Mouse (Mus musculus) right cerebral cortex, postnatal 14 days (tissue): ENCODE results near the gene Adm2.

Experiments used
- DNase-seq: peaks from one replicate; pipeline ENCODE4 v3.0.0; 2022

The Adm2 gene

DNA sequence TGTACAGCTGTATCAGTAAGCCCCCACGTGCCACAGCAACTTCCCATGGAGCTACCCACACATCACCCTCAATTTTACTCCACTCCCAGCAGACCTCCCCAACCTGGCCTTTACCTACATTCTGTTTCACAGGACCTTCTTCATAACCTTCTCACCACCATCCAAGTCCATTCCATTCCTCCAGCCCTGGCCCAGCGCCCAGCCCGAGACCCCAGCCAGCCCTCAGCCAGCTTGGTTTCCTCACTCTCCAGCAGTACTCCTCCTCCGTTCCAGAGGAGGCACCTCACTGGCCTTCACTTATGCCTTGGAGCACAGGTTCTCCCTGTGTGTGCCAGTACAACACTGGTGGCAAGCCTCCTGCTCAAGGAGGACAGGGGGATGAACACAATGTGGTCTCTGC lies 9.2 kb upstream of the Adm2 start:
- DNase-seq = no peak

DNA sequence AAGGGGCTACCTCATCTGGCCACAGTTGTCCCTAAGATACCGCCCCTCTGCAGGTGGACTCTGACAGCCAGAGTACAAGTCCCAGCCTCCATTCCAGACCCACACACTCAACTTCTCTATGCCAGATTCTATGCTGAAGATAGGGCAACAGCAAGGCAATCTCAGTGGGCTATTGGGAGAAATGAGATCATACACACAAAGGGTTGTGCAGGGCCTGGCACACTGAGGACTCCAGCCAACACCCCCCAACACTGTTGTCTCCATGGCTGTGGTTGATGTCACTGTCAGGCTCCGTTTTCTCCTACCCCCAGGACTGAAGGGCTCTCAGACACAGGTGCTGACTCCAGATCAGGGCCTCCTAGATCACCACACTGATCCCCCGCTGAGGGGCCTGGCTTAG lies 8.4 kb upstream of the Adm2 start:
- no peak for DNase-seq

DNA sequence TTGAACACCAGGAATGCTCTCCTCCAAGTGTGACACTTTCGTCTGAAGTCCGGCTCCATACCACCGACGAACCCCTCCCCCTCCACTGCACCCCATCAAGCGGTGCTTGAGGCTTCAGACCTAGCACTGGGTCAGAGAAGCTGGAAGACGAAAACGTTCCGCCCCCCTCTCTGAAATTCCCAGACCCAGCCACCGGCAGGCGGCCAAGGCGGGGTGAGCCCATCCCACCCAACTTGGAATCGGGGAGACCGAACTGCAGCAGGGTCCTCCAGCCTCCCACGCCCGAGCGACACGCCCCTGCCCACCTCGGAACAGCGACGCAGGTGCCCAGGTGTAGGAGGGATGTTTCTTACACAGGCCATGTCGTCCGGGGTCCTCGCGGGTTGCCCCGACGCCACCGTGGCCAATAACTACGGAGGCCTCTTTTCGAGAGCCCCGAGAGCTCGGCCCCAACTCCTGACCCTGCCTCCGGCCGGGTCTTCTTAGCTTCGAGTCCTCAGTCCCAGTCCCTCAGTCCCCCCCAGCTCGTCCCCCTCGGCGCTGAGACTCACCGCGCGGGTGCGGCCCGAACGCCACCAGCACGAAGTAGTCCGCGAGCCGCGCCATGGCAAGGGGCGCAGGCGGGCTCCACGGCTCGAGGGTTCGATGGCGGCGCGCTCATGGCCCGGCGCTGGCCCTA lies 7.9 kb upstream of the Adm2 start:
- DNase-seq = no peak

DNA sequence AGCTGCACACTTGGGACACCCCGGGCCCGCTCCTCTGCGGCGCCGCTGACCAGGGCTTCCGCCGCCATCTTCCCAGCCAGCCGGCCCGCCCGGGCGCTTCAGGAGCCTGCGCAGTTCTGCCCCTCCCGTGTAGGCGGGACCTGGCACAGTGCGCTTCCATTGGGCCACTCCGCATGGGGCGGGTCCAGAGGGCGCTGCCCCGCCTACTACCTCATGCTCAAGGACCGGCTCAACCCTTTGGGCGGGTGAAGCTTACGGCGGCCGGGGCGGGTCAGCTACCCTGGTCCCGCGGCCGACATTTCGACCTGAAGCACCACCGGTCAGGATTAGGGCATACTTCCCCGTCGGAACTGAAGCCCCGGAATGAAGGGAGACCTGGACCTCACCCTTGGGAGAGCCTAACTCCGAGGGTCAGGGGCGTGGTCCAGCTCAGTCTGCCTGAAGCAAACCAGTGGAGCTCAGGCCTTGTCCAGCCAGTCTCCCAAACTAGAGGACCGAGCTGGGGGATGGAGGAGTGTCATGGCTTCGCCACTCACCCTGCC lies 7.3 kb upstream of the Adm2 start, which contains the start of gene Sbf1:
Gene Sbf1, minus strand, starts transcription at position 122 of the 542 bp plus-strand sequence.
- peak; percentile 97 for DNase-seq

DNA sequence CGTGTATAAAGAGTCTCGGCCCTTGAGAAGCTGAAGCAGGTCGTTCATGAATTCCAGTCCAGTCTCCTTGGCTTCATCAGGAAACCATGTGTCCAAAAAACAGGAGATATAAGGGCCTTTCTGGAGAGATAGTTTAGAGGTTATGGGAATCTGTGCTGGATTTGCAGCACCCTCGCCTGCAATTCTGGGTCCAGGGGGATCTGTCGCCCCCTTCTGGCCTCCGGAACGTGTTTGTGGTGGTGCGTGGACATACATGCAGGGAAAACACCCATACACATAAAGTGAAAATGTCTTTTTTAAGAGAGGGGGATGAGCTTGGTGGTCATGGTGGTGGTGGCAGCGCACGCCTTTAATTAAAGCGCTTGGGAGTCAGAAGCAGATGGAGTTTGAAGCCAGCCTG lies 6.4 kb upstream of the Adm2 start:
- DNase-seq = no peak

DNA sequence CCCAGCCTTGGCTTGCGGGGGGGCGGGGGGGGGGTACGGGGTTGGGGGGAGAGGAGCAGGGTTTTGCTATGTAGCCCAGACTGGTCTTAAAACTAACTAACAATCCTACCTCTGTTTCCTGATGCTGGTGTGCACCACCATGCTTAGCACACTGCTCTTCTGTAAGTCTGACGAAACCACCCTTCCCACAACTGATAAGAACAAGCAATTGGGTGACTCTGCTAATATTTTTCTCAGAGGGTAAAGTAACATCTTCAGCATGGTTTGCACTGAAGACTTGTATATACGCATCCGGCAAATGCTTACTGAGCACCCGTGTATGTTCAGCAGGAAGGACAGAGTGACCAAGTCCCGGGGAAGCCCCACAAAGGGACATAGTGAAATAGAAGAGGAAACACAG lies 1.3 kb upstream of the Adm2 start:
- no peak for DNase-seq

DNA sequence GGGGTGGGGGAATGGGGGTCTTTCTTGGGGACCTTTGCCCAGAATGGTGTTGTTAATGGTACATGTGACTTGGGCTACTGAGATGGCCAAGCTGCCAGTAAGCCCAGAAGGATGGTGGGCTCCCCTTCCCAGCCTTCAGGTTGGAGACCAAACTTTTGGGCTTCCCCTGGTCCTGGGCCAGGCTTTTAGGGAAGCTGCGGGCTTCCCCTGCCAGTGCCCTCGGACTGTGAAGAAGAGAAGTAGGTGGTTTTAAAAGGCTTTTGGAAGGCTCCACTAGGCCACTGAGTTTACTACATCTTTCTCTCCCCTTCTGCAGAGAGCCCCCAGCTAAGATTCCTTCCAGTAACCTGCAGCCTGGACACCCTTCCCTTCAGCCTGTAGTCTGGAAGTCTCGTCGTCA lies 1.1 kb downstream of the Adm2 start:
- DNase-seq = no peak

DNA sequence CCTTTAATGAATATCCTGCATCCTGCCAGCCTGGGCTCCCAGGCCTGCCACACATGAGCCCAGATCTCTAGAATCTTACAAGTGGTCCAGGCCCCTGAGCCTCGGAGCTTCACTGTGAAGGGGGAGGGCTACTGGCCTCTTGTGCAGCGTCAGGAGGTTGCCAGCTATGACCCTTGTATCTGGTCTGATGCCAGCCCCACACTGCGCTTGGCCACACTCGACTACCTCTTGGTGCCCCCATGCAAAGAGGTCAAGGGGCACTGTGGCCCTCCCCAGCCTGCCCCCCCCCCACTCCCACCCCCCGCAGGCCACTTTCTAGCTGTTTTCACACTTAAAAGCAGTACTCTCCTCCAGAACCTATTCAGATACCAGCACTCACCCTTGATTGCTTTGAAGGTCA lies 3.9 kb downstream of the Adm2 start:
- no peak for DNase-seq

DNA sequence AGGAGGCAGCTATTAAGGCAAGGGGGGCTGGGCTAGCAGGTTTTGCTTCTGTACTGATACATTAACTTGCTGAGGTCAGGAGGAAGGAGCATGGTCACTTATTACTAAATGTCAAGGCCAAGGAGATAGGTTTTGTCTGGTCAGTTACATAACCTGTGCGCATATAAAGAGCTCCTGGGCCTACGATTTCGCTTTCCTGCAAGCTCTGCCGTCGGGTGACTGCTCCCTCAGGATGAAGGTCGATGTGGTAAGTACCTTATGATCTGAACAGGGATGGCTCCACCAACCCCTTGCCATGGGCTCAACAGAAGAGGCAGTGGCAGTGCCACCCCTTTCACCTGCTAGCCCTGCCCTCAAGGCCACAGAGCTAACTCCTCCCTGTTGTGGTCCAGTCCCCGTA lies 11.8 kb downstream of the Adm2 start, which contains the start of gene Miox:
Gene Miox, plus strand, starts transcription at position 128 of the 400 bp plus-strand sequence.
- DNase-seq = no peak

DNA sequence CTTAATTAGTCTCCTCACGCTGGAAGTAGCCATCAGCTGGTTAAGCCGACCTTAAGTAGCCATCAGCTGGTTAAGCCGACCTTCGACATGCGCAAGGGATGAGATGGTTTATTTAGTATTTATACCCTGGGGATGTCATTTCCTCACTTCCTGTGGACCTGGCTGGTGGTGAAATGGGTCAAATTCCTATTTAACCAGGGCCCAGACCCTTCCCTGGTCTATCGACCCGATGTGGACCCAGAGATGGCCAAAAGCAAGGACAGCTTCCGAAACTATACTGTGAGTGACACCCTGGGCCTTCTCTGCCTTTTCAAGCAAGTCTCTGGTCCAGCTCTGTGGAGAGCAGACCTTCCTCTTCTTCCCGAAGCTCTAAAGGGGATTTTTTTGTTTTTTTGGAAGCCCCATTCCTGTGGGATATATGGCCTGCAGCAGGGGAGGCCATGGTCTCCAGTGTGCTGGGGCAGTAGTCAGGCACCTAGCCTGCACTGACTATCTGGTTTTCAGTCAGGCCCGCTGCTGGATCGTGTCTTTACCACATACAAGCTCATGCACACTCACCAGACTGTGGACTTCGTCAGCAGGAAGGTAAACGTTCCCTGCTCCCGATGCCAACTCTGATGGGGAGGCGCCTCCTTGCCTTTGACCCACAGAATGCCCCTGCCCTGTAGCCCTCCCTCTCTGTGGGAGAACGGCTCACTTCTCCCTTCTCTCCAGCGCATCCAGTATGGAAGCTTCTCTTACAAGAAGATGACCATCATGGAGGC lies 12.4 kb downstream of the Adm2 start:
- DNase-seq = no peak

DNA sequence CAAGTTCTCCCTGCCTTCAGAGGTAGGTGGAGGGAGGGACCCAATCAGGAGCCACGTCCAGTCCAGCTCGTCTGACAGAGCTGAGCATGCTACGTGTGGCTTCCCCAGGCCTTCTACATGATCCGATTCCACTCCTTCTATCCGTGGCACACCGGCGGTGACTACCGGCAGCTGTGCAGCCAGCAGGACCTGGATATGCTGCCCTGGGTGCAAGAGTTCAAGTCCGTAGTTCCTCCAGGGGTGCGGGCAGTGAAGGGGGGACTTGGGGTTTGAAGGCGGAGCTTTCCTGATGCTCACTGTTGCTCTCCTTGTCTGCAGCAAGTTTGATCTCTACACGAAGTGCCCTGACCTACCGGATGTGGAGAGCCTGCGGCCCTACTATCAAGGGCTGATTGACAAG lies 13.9 kb downstream of the Adm2 start:
- no peak for DNase-seq

DNA sequence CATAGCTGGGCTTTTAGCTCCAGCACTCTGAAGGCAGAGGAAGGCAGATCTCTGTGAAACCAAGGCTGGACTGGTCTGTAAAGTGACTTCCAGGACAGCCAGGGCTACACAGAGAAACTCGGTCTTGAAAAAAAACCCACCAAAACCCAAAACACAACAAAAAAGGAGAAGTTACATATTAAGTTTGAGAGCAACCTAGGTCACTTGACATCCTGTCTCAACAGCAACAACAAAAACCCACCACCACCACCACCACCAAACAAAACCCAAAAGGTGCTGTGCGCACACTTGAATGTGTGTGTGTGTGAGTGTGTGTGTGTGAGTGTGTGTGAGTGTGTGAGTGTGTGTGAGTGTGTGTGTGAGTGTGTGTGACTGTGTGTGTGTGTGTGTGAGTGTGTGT lies 17.2 kb downstream of the Adm2 start:
- DNase-seq = no peak

DNA sequence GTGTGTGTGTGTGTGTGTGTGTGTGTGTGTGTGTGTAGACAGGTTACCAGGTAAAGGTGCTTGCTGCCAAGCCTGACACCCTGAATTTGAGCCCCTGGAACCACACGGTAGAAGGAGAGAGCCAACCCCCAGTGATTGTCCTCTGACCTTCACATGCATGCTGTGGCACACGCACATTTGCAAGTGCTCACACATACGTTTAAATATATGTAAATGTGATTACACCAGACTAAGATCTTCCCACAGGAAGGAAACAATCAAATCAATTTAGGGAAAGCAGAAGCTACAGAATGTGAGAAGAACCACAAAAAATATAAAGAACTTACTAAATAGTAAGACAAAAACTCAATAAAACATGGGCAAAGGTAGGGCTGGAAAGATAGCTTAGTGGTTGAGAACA lies 17.6 kb downstream of the Adm2 start:
- no peak for DNase-seq

DNA sequence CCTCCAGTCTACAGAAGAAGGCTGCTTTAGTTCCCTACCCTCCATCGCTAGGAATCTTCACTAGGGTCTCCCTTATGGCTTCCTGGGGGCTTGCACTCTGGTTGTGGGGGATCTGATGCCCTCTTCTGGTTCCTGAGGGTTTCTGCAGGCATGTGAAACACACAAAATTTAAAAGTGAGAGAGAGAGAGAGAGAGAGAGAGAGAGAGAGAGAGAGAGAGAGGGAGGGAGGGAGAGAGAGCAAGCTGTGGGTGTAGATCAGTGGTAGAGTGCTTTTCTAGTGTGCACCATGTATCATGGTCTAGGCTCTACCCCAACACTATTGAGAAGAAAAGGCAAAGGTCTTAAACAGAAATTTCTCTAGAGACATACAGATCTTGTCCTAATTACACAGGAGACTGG lies 19.2 kb downstream of the Adm2 start:
- DNase-seq = no peak

DNA sequence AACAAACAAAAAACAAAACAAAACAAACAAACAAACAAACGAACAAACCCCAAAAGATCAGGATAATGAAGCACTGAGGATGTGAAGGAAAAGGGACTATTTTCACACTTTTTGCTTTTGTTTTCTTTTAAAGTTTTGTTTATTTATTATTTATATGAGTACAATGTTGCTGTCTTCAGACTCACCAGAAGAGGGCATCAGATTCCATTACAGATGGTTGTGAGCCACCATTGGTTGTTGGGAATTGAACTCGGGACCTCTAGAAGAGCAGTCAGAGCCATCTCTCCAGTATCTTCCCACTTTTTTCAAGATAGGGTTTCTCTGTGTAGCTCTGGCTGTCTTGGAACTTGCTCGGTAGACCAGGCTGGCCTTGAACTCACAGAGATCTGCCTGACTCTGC lies 20.8 kb downstream of the Adm2 start:
- DNase-seq = no peak

DNA sequence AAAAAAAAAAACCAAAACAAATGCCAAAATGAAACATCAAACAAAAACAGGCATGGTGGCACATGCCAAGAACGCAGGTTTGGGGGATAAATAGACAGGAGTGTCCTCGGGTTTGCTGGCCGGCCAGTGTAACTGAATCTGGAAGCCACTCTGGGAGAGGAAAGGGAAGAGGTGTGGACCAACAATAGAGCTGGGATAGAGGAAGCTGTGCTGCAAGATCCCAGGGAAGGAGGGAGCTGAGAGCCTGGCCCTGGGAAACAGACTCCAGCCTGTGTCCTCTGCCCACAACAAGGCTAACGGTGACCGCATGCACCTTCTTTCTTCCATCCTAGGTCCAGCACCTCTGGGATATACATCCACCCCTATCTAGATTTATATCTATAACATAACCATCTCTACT lies 27.9 kb downstream of the Adm2 start:
- no peak for DNase-seq

DNA sequence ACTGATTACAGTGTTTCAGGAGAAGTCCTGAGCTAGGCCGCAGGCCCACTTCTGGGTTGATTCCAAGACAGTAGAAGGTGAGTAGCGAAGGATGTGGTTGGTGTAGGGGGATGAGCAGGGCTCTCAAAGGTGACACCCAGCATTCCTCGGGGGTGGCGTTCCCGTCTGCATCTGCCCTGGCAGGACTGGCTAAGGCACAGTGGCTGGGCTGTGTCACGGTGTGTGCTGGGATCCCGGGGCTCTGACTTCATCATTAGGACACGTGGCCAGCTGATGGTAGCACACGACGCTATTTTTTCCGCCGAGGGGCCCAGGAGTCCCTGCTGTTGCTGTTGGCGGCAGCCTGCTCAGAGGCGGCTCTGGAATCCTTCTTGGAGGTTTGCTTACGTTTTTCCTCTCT lies 28.8 kb downstream of the Adm2 start:
- no peak for DNase-seq

DNA sequence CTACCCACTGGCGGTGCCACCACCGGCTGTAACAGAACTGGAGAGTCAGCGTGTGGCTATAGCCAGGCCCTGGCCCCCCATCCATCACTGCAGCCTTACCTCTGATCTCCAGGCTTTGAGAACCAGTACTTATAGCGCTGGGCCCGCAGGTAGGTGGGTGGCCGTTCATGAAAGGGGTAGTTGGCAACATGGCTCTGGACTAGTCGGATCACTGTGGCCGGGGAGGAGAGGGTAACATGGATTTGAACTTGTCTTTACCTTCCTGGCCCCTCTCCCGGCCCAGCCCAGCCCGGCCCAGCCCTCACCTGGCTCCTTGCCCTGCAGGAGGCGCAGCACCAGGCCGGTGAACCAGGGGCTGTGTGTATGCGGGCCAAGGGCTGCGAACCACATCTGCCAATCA lies 29.5 kb downstream of the Adm2 start:
- DNase-seq = no peak

DNA sequence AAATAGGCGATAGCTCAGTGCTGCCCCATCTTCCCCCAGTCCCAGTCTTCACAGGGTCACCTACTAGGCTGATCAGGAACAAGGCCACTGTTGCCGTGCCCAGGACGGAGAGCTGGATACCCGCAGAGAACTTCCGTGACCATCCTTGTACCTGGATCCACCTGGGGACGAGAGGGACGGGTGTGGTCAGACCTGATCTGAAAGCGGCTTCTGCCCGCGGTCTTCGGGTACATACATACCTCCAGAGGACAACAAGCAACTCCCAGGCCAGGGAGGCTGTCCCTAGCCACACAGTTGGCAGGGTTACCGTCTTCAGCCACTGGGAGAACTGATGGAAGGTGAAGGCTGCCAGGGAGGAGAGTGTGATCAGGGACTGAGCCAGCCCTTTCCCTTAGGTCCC lies 30.3 kb downstream of the Adm2 start:
- no peak for DNase-seq

DNA sequence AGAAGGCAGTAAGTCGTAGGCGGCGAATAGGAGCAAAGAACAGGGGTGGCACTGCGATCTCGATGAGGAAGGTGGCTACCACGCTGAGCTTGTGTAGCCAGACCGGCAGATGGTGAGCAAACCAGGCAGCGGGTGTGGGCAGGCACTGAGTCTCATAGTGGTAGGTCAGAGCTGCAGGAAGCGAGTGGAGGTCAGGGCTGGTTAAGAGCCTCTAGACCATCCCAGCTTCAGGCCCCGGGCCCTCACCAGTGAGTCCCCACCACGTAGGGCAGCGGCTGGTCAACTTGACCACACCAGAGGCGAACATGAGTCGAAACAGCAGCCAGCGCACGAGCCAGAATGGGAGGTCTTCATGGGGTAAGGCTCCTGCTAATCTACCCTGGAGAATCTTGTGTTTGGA lies 31.3 kb downstream of the Adm2 start:
- no peak for DNase-seq

DNA sequence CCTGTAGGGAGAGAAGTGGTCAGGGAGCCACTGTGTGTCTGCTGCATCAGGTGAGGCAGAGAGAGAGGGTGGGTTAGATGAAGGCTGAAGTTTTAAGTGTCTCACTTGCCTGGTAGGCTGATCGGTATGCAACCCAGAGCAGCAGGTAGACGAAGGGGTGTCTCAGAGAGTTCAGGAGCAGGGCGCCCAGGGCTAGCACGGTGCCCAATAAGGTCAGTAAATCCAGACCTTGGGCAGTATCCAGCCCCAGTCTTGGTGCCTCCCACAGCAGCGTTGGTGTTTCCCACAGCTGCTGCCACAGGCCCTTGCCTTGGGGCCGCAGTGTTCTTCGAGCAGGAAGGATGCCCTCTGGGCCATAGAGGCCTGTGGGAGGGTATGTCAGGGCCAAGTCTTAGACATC lies 31.9 kb downstream of the Adm2 start:
- no peak for DNase-seq

DNA sequence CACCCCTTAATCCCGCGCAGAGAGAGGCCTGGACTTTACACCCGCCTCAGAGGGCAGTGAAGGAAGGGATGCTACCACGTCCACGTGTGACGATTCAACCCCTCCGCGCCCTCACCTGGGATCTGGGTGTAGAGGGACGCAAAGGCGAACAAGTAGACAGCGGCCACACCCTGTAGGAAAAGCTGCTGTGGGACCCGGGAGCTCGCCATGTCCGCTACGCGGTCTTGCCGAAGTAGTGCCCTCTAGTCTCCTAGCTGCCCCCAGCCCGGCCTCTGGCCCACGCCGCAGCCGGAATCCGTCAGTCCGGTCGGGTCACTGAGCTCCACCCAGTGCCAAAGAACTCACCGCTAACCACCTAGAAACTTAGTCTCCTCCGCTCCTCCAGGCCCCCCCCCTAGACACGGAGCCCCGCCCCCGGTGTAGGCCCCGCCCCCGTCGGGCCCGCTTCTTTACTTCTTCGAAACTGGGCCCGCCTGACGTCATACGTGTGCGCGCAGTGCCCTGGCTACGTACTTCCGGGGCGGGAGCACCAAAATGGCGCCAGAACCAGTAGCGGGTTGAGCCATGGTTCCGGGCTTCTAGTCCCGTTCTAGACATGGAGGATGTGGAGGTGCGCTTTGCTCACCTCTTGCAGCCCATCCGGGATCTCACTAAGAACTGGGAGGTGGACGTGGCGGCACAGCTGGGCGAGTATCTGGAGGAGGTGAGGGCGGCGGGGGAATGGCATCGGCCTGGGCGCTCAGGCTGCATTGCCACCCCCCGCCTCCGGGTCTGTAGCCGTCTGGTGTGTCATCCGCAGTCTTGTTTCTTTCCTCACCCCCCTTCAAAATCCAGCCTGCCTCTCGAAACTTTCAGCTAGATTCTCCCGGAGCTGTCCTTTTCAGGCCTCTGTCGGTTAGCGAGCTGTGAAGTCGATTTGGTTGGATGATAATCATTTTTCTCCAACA lies 33.0 kb downstream of the Adm2 start, which contains the start of the genes Lmf2 and Ncaph2:
Gene Lmf2, minus strand, starts transcription at position 419 of the 947 bp plus-strand sequence.
Gene Ncaph2, plus strand, starts transcription at position 479 of the 947 bp plus-strand sequence.
- DNase-seq = peak; percentile 95

DNA sequence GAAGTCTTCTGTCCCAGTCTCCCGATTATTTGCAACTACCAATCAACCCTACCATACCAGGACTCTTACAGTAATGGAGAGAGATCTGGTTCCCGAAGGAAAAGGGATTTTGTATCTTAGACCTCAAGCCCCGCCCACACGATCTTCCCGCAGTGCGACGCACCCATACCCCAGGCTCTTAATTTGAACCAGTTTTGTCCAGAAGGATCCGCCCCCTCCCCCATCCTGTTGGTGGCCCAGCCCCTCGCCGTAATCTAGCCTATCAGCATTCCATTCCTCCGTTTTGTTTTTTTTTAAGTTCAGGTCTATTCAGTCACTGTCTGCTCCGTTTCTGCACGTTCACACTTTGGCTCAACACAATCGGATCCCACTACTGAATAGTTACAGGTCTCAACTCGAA lies 33.9 kb downstream of the Adm2 start:
- peak; percentile 79 for DNase-seq
